Mouse (Mus musculus): Measurements from ENCODE around the gene Otulin. TPM values are rescaled to one million over a fixed set of nuclear protein-coding genes. Genes with fewer than 3 reads are reported as not detected.

Otulin gene
- polyA plus RNA-seq, 1 experiment from 2014 or later = 33.5 TPM

DNA sequence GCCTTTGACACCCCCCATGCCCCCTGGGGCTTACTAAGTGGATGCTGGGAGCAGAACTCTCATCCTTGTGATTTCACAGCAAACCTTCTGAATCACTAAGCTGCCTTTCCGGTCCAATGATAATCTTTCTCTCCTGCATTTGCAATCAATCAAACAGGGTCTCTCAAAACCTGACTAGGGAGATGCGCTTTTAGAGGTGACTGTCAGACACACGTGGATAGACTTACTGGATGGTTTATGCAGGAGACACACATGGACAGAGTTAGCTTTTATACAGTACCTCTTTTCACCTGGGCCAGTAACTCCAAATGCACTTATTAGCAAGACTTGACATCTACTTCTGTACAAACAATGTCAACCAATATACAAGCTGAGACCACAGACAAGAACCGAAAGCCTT is 33.0 kb downstream of the Otulin start:
- DNase-seq (ENCODE audit: extremely low spot score, low spot score) = no peak
- no peak overlapping the region for H3K4me3 ChIP-seq
- no peak overlapping the region for H3K27ac ChIP-seq
- H3K4me1 ChIP-seq = peaks cover 30% of the 10 kb centered on the region
- H3K9me3 ChIP-seq = no peaks in the 10 kb centered on the region
- no peaks in the 10 kb centered on the region for H3K27me3 ChIP-seq (ENCODE audit: poor library complexity, severe bottlenecking)
- H3K36me3 ChIP-seq (replicated peaks) = peaks cover 77% of the 10 kb centered on the region
- 87% methylated on average over 4 of the region's 4 CpGs for WGBS

DNA sequence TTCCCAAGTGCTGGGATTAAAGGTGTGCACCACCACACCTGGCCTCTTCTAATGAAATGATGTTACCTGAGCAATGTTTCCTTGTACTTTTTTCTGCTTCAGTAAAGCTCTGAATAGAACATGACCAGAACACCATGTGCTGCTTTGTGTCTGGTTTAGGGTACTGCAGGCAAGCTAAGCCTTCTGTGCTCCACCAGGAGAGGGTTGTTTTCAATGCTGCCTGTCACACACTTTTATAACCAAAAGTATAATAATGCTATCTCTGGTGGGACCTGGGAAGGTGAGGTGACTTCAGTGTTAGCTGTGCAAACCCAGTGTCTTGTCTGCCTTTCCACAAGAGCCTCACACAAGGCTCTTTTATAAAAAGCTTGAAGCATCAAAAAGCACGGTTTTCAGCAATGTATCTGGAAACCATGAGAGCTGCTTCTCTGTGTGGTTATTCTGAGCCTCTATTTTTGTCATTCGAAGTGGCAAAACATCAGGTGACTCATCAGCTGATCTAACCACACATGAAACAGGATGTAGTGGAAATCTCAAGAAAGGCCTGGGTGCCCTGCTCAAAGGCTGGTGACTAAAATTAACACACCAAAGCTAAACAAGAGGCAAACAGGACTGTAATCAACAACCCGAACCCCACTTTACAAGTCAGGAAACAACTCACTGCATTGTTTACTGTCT is 33.9 kb downstream of the Otulin start:
- no peaks in the 10 kb centered on the region for H3K9me3 ChIP-seq
- no peaks in the 10 kb centered on the region for H3K27me3 ChIP-seq (ENCODE audit: poor library complexity, severe bottlenecking)
- H3K4me3 ChIP-seq = no peak overlapping the region
- H3K27ac ChIP-seq = no peak overlapping the region
- H3K4me1 ChIP-seq = peaks cover 30% of the 10 kb centered on the region
- H3K36me3 ChIP-seq (replicated peaks) = peaks cover 80% of the 10 kb centered on the region
- WGBS = 74% methylated on average over 3 of the region's 3 CpGs
- no peak for DNase-seq (ENCODE audit: extremely low spot score, low spot score)

DNA sequence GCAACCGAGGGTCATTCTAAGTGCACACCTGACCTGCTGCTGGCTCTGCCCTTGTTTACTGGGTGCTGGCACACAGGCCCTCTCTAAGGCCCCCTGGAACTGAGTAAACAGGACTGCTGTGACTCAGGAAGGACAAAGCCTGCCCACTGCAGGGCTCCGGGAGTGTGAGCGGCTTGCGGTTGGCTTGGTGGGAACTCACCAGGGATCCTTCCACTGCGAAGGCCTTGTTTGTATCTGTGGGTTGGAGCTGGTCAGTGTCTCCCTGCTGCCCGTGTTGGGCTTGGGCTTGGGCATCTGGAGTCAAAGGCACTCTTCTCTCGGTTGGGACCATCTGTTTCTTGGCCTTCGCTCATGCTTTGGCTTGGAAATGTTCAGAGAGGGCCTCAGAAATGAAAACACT is 34.9 kb downstream of the Otulin start:
- 51% methylated on average over 8 of the region's 8 CpGs for WGBS
- Histone ChIP-seq H3K27ac (peak overlapping the region; percentile 85), H3K4me3 (no peak overlapping the region), H3K36me3 (replicated peaks) (peaks cover 81% of the 10 kb centered on the region), H3K9me3 (no peaks in the 10 kb centered on the region), H3K4me1 (peaks cover 30% of the 10 kb centered on the region), H3K27me3 (ENCODE audit: poor library complexity, severe bottlenecking) (no peaks in the 10 kb centered on the region)
- DNase-seq (ENCODE audit: extremely low spot score, low spot score) = no peak

DNA sequence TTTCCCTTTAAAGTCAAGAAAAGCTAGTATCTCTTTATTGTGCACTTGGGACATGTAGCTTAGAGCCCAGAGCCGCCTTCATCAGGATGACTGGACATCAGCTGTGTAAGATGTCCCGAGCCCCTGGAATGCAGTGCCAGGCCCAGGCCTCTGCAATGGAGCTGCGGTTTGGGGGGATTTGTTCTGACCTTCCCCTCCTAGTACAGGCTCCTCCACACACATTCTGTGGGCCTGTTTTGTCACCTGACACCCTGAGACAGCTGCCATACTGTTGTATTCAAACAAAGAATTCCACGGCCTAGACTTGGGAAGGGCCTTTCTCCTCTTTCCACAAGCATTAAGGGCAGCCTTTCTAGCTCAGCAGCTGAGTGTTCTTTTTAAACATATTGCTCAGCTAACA is 35.5 kb downstream of the Otulin start:
- H3K27me3 ChIP-seq (ENCODE audit: poor library complexity, severe bottlenecking) = no peaks in the 10 kb centered on the region
- H3K4me1 ChIP-seq = peaks cover 30% of the 10 kb centered on the region
- H3K9me3 ChIP-seq = no peaks in the 10 kb centered on the region
- no peak for DNase-seq (ENCODE audit: extremely low spot score, low spot score)
- no peak overlapping the region for H3K4me3 ChIP-seq
- peak overlapping the region; percentile 85 for H3K27ac ChIP-seq
- 46% methylated on average over 4 of the region's 4 CpGs for WGBS
- peaks cover 81% of the 10 kb centered on the region for H3K36me3 ChIP-seq (replicated peaks)

DNA sequence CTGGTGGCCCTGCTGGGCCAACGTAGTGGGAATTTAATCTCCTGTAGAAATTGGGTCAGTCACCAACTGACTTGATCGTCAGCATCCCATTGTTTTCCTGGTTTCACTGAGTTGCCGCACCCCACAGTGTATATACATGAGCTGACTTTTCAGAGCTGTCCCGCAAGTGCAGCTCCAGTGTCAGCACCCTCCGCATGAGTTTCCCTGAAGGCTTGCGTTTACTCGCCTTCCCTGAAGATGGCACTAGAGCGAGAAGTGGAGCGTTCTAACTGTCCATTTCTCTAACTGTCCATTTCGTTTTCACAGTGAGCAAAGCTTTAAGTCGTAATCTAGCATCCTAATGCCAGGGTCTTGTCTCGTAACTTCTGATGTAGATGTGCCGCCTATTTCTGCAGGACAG is 36.8 kb downstream of the Otulin start:
- no peak for DNase-seq (ENCODE audit: extremely low spot score, low spot score)
- 72% methylated on average over 13 of the region's 13 CpGs for WGBS
- Histone ChIP-seq H3K4me1 (peaks cover 30% of the 10 kb centered on the region), H3K27ac (no peak overlapping the region), H3K4me3 (no peak overlapping the region), H3K36me3 (replicated peaks) (peaks cover 74% of the 10 kb centered on the region), H3K9me3 (no peaks in the 10 kb centered on the region), H3K27me3 (ENCODE audit: poor library complexity, severe bottlenecking) (no peaks in the 10 kb centered on the region)

DNA sequence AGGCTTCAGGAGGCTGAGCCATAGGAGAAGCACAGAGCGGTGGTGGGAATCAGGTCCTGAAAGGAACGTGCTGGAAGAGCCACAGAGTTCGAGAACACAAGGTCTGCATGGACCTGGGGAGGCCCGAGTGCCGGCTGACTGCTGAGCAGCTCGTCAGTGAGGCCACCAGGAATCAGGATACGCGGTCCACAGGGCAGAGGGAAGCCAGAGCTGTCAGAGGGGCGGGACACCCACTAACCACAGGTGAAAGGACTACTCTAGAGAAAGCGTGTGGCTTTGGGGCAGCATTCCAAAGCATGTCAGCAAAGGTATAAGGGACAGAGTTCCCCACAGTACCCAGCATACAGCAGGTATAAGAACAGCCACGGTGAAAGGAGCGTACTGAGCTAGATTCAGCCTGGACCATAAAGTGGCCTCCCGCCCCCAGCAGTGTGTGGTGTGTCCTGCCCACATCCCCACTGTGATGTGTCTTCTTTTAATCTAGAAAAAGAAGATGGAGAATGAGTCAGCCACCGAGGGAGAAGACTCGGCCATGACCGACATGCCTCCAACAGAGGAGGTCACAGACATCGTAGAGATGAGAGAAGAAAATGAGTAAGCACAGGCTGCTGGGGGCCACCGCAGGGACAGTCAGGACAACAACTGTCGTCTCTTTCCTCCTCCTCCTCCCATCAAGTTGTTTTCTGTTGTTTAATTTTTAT is 37.7 kb downstream of the Otulin start:
- no peak for DNase-seq (ENCODE audit: extremely low spot score, low spot score)
- H3K27ac ChIP-seq = no peak overlapping the region
- peaks cover 66% of the 10 kb centered on the region for H3K36me3 ChIP-seq (replicated peaks)
- no peaks in the 10 kb centered on the region for H3K9me3 ChIP-seq
- H3K4me3 ChIP-seq = no peak overlapping the region
- 90% methylated on average over 19 of the region's 19 CpGs for WGBS
- no peaks in the 10 kb centered on the region for H3K27me3 ChIP-seq (ENCODE audit: poor library complexity, severe bottlenecking)
- H3K4me1 ChIP-seq = peaks cover 30% of the 10 kb centered on the region

DNA sequence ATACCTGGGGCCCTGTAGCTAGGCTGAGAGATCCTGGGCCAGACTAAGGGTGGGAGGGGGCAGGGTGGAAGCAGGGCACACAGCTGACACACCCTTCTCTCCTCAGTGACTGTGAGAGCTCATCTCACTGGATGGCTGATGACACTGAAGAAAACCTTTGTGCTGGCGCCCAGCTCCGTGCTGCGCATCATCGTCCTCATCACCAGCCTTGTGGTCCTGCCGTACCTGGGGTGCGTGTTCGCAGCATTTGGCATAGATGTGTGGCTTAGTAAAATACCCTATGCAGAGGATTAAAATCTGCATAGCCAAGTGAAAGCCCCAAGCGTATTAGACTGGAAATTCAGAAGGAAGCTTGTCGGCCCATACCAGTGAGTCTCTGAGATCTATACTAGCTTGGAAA is 39.7 kb downstream of the Otulin start:
- Histone ChIP-seq H3K27me3 (ENCODE audit: poor library complexity, severe bottlenecking) (no peaks in the 10 kb centered on the region), H3K9me3 (no peaks in the 10 kb centered on the region), H3K4me1 (peaks cover 13% of the 10 kb centered on the region), H3K36me3 (replicated peaks) (peaks cover 60% of the 10 kb centered on the region), H3K4me3 (no peak overlapping the region), H3K27ac (no peak overlapping the region)
- DNase-seq (ENCODE audit: extremely low spot score, low spot score) = no peak
- WGBS = 97% methylated on average over 9 of the region's 9 CpGs

DNA sequence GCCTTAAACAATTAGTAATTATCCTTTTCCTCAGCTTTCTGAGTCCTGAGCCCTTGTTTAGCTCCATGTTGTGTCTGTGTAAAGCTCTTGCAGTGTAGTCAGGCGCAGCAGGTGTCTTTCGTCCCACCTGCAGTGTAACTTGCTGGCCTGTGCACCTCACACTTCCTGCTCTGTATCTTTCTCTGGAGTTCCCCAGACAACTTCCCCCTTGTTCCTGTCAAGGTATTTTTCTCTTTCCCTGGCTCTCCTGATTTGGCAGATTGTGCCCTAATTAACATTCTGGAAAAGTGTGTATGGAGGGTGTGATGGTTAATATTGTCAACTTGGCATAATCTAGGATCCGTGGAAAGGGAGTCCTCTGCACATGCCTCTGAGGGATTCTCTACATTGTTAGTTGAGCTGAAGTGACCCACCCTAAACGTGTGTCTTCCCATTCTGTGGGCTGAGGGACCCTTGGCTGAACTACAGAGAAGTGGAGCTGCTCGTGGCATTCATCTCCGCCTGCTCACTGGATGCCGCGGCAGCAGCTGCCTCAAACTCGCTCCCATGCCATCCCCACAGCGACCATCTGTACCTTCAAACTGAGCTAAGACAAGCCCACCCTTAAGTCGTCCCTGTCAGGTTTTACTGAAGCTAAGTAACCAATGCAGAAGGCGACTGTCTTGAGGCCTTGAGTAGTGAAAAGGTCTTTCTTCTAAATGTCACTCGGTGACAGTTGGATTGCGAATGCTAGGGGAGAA is 42.2 kb downstream of the Otulin start:
- Histone ChIP-seq H3K27me3 (ENCODE audit: poor library complexity, severe bottlenecking) (no peaks in the 10 kb centered on the region), H3K36me3 (replicated peaks) (peaks cover 60% of the 10 kb centered on the region)
- WGBS = 88% methylated on average over 14 of the region's 14 CpGs

DNA sequence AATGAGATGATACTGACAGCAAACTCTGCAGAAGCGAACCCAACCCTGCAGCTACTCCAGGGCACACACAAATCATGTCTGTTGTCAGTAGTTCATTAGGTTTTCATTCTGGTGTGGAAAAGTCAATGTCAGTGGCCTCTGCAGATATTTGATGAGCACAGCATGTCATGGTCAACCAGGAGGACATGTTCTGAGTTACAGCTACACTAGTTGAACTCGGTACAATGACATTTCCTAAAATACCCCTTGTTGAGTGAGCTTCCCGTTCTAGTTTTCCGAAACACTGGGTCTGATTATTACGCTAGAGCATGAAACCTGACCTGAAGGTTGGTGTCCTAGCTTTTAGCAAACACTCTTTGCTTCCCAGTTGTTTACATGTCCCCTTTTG is 44.4 kb downstream of the Otulin start:
- Histone ChIP-seq H3K27ac (no peak overlapping the region), H3K4me1 (peaks cover 13% of the 10 kb centered on the region), H3K27me3 (ENCODE audit: poor library complexity, severe bottlenecking) (no peaks in the 10 kb centered on the region), H3K36me3 (replicated peaks) (peaks cover 48% of the 10 kb centered on the region), H3K9me3 (no peaks in the 10 kb centered on the region), H3K4me3 (no peak overlapping the region)
- 91% methylated on average over 5 of the region's 5 CpGs for WGBS
- DNase-seq (ENCODE audit: extremely low spot score, low spot score) = no peak

More for the DNA sequence above, 42.2 kb downstream of the Otulin start:
- no peak overlapping the region for H3K4me3 ChIP-seq
- H3K27ac ChIP-seq = no peak overlapping the region
- no peak for DNase-seq (ENCODE audit: extremely low spot score, low spot score)
- H3K4me1 ChIP-seq = no peaks in the 10 kb centered on the region
- no peaks in the 10 kb centered on the region for H3K9me3 ChIP-seq

DNA sequence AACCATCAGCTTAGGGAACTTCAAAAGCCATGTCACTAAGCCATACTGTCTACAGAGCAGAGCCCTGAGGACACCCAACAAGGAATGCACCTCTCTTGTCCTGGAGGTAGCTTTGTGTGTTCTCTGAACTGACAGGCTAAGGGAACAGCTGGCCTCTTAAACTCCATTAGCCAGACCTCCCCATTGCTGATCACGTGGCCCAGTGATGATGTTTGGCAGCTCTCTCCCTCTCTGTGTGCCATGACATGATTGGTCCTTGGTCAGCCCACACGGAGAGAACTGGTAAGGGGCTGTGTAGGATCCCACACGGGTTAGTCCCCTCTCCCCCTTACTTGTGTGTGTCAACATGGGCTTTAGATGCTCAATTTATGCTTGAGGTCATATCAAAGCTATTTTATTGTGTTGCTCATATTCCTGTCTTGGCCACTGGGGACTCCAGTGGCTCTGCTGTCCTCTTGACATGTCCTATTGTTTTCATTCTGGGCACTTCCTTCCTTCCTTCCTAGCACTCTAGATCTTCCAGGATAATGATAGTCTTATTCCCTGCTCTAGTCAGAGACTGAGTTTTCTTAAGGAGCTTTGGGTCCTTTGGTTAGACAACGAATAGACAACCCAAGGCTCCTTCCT is 44.9 kb downstream of the Otulin start:
- Histone ChIP-seq H3K27me3 (ENCODE audit: poor library complexity, severe bottlenecking) (no peaks in the 10 kb centered on the region), H3K9me3 (no peaks in the 10 kb centered on the region), H3K27ac (no peak overlapping the region), H3K36me3 (replicated peaks) (peaks cover 46% of the 10 kb centered on the region), H3K4me3 (no peak overlapping the region), H3K4me1 (peaks cover 18% of the 10 kb centered on the region)
- DNase-seq (ENCODE audit: extremely low spot score, low spot score) = no peak
- 84% methylated on average over 4 of the region's 4 CpGs for WGBS

DNA sequence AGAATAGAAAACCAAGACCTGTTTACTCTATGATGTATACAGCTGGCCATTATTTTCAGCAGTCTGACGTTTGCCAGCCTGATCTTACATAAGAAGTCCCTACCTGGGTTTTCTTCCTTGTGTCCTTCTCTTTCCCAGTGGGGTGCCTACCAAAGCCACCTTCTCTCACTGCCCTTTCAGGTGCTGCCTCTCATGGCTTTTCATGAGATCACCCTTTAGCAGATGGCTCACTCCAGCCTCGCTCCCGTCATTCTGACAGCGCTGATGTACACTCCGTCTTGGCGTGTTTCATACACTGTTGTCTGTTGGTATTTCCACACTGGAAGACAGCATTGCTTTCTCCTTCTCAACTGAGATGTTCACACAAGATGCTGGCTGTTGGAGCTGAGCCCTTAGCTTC is 46.9 kb downstream of the Otulin start:
- Histone ChIP-seq H3K4me1 (peaks cover 19% of the 10 kb centered on the region), H3K36me3 (replicated peaks) (peaks cover 48% of the 10 kb centered on the region), H3K27ac (no peak overlapping the region), H3K27me3 (ENCODE audit: poor library complexity, severe bottlenecking) (no peaks in the 10 kb centered on the region), H3K9me3 (no peaks in the 10 kb centered on the region), H3K4me3 (no peak overlapping the region)
- no peak for DNase-seq (ENCODE audit: extremely low spot score, low spot score)
- WGBS = 96% methylated on average over 6 of the region's 6 CpGs

DNA sequence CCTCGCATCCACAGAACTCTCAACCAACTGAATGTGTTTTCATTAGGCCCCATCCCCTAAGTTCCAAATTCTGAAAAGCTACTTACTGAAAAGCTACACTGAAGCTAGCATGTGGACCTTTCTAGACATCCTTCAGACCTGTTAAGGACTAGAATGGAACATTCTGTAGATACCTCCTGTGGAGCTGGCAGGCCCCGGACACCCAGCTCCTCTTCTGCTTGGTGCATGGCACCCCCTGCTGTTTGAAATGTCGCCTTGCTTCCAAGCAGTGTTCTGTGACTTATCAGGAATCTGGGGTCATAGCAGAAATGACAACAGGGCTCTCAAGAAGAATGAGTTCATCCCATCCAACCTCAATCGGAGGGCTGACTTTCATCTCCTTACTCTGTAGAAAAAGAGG is 47.5 kb downstream of the Otulin start:
- no peak overlapping the region for H3K27ac ChIP-seq
- no peak overlapping the region for H3K4me3 ChIP-seq
- peaks cover 19% of the 10 kb centered on the region for H3K4me1 ChIP-seq
- 87% methylated on average over 4 of the region's 4 CpGs for WGBS
- no peaks in the 10 kb centered on the region for H3K9me3 ChIP-seq
- H3K36me3 ChIP-seq (replicated peaks) = peaks cover 48% of the 10 kb centered on the region
- no peak for DNase-seq (ENCODE audit: extremely low spot score, low spot score)
- no peaks in the 10 kb centered on the region for H3K27me3 ChIP-seq (ENCODE audit: poor library complexity, severe bottlenecking)
